Mouse (Mus musculus) lung, postnatal 0 days (tissue): ENCODE results near the gene Mup5.
"Not testable (repeated sequence)": the region's sequence is repeated elsewhere in the genome, so short reads cannot be mapped to it uniquely, and the experiment has no call there.

ENCODE experiments used
- CTCF ChIP-seq: IDR thresholded peaks from 2 replicates; pipeline ENCODE4 v1.5.1; 2016; ENCODE audit warnings: antibody characterized with exemption, mild to moderate bottlenecking
- EP300 ChIP-seq: IDR thresholded peaks from 2 replicates; pipeline ENCODE4 v1.6.1; 2016; ENCODE audit warnings: antibody characterized with exemption, mild to moderate bottlenecking, control low read depth

GRCm38 (mm10) chr4:61782169-61782568 is 52.9 kb downstream of the Mup5 start, which contains the start of gene Mup19:
- TF ChIP-seq EP300, CTCF: not testable (repeated sequence)
